Mouse (Mus musculus) hindbrain, embryonic 12.5 days (tissue): ENCODE measurements around the gene Grin1. TPM values are rescaled to one million over a fixed set of nuclear protein-coding genes. Genes with fewer than 3 reads are reported as not detected.

Source experiments
- ATAC-seq: fragments of 200-750 bp; cut with Nextera tagmentation; 2 replicates; pipeline ENCODE4 v1.8.0; 2017; ENCODE audit warnings: moderate TSS enrichment; ENCODE audit not compliant: low FRiP score
- H3K27ac ChIP-seq: fragments of 300-500 bp; sonication (generic); 2 replicates; pipeline ENCODE4 v1.5.1; 2016; ENCODE audit warnings: mild to moderate bottlenecking
- H3K27me3 ChIP-seq: fragments of 300-500 bp; sonication (generic); 2 replicates; pipeline ENCODE4 v1.6.1; 2016; ENCODE audit warnings: mild to moderate bottlenecking
- H3K36me3 ChIP-seq: fragments of 300-500 bp; sonication (generic); 2 replicates; pipeline ENCODE4 v1.6.1; 2016; ENCODE audit warnings: mild to moderate bottlenecking
- H3K4me1 ChIP-seq: fragments of 300-500 bp; sonication (generic); 2 replicates; pipeline ENCODE4 v1.6.1; 2016
- H3K4me2 ChIP-seq: fragments of 300-500 bp; sonication (generic); replicated peaks from 2 replicates; pipeline ENCODE4 v1.6.1; 2016; ENCODE audit warnings: mild to moderate bottlenecking
- H3K4me3 ChIP-seq: fragments of 300-500 bp; sonication (generic); 2 replicates; pipeline ENCODE4 v1.5.1; 2016; ENCODE audit warnings: mild to moderate bottlenecking
- H3K9ac ChIP-seq: fragments of 300-500 bp; sonication (generic); 2 replicates; pipeline ENCODE4 v1.6.1; 2016; ENCODE audit warnings: mild to moderate bottlenecking, moderate library complexity
- H3K9me3 ChIP-seq: fragments of 300-500 bp; sonication (generic); replicated peaks from 2 replicates; pipeline ENCODE4 v1.6.1; 2016; ENCODE audit warnings: mild to moderate bottlenecking
- WGBS: fragments of 180-500 bp; shearing (Covaris S2); methylation state at CpG from one replicate; pipeline ENCODE4 v1.1.7; 2016; 5-methylcytosine and 5-hydroxymethylcytosine counted together
- polyA plus RNA-seq: library from polyadenylated mRNA; unstranded; fragments of >200 nt; fragmentation: Nextera tagmentation; extraction: Ambion mirVana; gene quantifications from 2 replicates; pipeline ENCODE4 v1.2.1, GENCODE M21; 2016

Grin1 gene
- polyA plus RNA-seq, 1 experiment from 2014 or later = 6.3 TPM

DNA sequence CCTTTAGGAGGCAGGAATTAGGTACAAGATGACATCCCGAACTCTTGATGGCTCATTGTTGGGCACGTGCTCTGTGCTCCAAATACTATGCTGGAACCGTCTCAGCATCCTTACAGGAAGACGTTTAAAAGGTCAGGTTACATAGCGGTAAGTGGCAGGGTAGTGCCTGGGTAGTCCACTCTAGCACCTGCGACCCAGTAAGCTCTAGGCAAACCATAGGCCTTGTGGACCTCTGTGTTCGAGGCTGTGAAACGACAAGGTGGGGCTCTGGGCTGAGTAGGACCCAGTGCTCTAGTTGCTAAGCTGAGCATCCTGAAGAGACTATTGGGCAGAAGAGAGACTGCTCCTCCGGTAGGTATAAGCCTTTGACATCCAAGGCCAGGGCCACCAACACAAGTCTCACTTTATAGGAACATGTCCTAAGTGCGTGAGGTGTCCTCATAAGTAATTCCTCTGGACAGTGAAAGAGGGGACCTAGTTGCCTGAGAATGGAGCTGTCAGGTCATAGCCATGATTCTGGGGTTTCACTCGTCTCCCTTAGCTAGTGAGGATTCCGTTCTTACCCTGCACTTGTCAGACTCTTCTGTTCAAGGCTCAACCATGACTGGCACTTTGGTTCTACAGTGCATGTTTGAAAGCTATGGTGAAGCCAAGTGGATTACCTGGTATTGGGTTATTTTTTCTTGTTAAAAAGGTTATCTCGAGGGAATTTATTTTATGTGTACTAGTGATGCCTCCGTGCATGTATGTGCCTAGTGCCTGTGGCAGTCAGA, 13.2 kb downstream of the Grin1 start:
- H3K27ac ChIP-seq = no peak overlapping the region
- H3K36me3 ChIP-seq = no peaks in the 10 kb centered on the region
- H3K9ac ChIP-seq = peak overlapping the region; percentile 66
- H3K9me3 ChIP-seq = no peaks in the 10 kb centered on the region
- WGBS = 49% methylated on average over 14 of the region's 14 CpGs
- peaks cover 79% of the 10 kb centered on the region for H3K27me3 ChIP-seq
- ATAC-seq = peak; percentile 42; the same call in 1 of the 2 replicates
- H3K4me3 ChIP-seq = peak overlapping the region; percentile 38
- peak overlapping the region; percentile 84 for H3K4me2 ChIP-seq
- peaks cover 13% of the 10 kb centered on the region for H3K4me1 ChIP-seq

- H3K4me1 ChIP-seq = peaks cover 13% of the 10 kb centered on the region
- H3K27me3 ChIP-seq = peaks cover 70% of the 10 kb centered on the region
- peak overlapping the region; percentile 66 for H3K9ac ChIP-seq
- peak; percentile 84 for ATAC-seq
- H3K36me3 ChIP-seq = no peaks in the 10 kb centered on the region
- peak overlapping the region; percentile 84 for H3K4me2 ChIP-seq
- 2% methylated on average over 38 of the region's 45 CpGs for WGBS
- peak overlapping the region; percentile 38 for H3K4me3 ChIP-seq
- 0 out of 2 replicates have a peak overlapping the region, but pooled peaks have one; percentile 40 for H3K27ac ChIP-seq
- no peaks in the 10 kb centered on the region for H3K9me3 ChIP-seq
Measured at GRCm38 (mm10) chr2:25304657-25305541, 14.1 kb downstream of the Grin1 start.

- Histone ChIP-seq H3K4me2 (peak overlapping the region; percentile 84), H3K4me3 (peak overlapping the region; percentile 38), H3K9ac (0 out of 2 replicates have a peak overlapping the region, but pooled peaks have one; percentile 66), H3K9me3 (no peaks in the 10 kb centered on the region), H3K27ac (no peak overlapping the region), H3K27me3 (peaks cover 62% of the 10 kb centered on the region), H3K36me3 (no peaks in the 10 kb centered on the region), H3K4me1 (peaks cover 13% of the 10 kb centered on the region)
- 73% methylated on average over 7 of the region's 7 CpGs for WGBS
- peak; percentile 24; the same call in 1 of the 2 replicates for ATAC-seq
Measured at GRCm38 (mm10) chr2:25303931-25304656, 14.9 kb downstream of the Grin1 start.

- no peak for ATAC-seq
- H3K27ac ChIP-seq = no peak overlapping the region
- no peak overlapping the region for H3K4me2 ChIP-seq
- peaks cover 13% of the 10 kb centered on the region for H3K4me1 ChIP-seq
- peaks cover 56% of the 10 kb centered on the region for H3K27me3 ChIP-seq
- no peaks in the 10 kb centered on the region for H3K36me3 ChIP-seq
- WGBS = 66% methylated on average over 3 of the region's 3 CpGs
- no peak overlapping the region for H3K9ac ChIP-seq
- H3K9me3 ChIP-seq = no peaks in the 10 kb centered on the region
- no peak overlapping the region for H3K4me3 ChIP-seq
Measured at GRCm38 (mm10) chr2:25303452-25303851, 15.5 kb downstream of the Grin1 start.

DNA sequence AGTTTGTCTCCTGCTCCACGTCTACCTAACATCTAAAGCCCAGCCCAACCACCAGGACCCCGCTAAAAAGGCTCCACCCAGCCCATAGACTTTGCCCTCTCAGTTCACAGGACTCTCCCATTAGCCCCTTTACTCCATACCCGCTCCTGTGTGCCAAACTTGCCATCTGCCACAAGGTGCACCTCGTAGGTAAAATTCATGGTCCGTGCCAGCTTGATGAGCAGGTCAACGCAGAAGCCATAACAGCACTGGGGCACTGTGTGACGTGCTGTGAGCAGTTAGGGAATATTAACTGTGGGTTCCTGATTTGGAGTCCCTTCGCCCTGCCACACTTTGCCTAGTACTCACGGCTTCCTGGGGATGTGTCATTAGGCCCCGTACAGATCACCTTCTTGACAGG, 20.9 kb downstream of the Grin1 start:
- no peak for ATAC-seq
- peaks cover 56% of the 10 kb centered on the region for H3K27me3 ChIP-seq
- no peaks in the 10 kb centered on the region for H3K4me1 ChIP-seq
- H3K9ac ChIP-seq = no peak overlapping the region
- WGBS = 87% methylated on average over 10 of the region's 10 CpGs
- no peak overlapping the region for H3K4me3 ChIP-seq
- no peak overlapping the region for H3K27ac ChIP-seq
- no peak overlapping the region for H3K4me2 ChIP-seq
- no peaks in the 10 kb centered on the region for H3K36me3 ChIP-seq
- no peaks in the 10 kb centered on the region for H3K9me3 ChIP-seq

DNA sequence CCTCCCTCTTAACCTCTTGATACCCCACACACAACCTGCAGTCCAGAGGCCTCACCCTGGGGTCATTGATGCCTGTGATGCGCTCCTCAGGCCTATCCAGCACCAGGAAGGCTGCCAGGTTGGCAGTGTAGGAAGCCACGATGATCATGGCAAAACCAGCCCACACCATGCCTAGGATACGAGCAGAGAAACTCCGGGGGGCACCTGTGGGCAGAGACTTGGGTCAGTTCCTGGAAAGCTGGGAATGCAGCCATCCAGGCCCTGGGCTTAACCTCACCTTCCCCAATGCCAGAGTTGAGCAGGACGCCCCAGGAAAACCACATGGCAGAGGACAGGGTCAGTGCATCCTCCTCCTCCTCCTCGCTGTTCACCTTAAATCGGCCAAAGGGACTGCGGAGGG, 21.9 kb downstream of the Grin1 start:
- peaks cover 6% of the 10 kb centered on the region for H3K4me1 ChIP-seq
- 81% methylated on average over 8 of the region's 8 CpGs for WGBS
- H3K4me3 ChIP-seq = no peak overlapping the region
- ATAC-seq = no peak
- no peak overlapping the region for H3K9ac ChIP-seq
- H3K4me2 ChIP-seq = no peak overlapping the region
- H3K36me3 ChIP-seq = no peaks in the 10 kb centered on the region
- peaks cover 62% of the 10 kb centered on the region for H3K27me3 ChIP-seq
- H3K27ac ChIP-seq = no peak overlapping the region
- H3K9me3 ChIP-seq = no peaks in the 10 kb centered on the region

DNA sequence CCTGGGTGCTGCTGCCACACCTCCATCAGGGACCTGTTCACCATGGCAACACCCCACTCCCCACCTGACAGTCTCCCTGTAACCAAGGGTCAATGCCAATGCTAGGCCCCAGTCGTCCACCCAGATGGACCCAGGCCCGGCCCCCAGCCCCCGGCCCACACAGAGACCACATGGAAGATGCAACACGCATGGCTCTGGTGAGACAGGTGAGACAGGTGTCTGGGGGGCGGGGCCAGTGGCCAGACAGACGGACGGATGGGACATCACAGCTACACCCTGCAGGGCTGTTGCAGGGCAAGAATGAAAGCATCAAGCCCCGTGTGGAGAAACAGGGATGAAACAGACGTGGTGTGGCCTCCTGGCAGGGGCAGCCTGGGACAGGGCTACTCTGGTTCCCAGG, 25.3 kb downstream of the Grin1 start:
- Histone ChIP-seq H3K9ac (no peak overlapping the region), H3K4me2 (no peak overlapping the region)
- WGBS = 80% methylated on average over 9 of the region's 9 CpGs

GRCm38 (mm10) chr2:25292856-25293255, 26.1 kb downstream of the Grin1 start:
- Histone ChIP-seq H3K4me2 (no peak overlapping the region), H3K9me3 (no peaks in the 10 kb centered on the region), H3K27me3 (peaks cover 98% of the 10 kb centered on the region), H3K27ac (no peak overlapping the region), H3K4me1 (peaks cover 16% of the 10 kb centered on the region), H3K36me3 (no peaks in the 10 kb centered on the region), H3K4me3 (no peak overlapping the region), H3K9ac (no peak overlapping the region)
- WGBS = 0% methylated on average over 1 of the region's 1 CpGs
- no peak for ATAC-seq

More for the DNA sequence above, 25.3 kb downstream of the Grin1 start:
- Histone ChIP-seq H3K4me1 (peaks cover 16% of the 10 kb centered on the region), H3K4me3 (no peak overlapping the region), H3K9me3 (no peaks in the 10 kb centered on the region), H3K27ac (no peak overlapping the region), H3K27me3 (peaks cover 93% of the 10 kb centered on the region), H3K36me3 (no peaks in the 10 kb centered on the region)
- ATAC-seq = no peak

DNA sequence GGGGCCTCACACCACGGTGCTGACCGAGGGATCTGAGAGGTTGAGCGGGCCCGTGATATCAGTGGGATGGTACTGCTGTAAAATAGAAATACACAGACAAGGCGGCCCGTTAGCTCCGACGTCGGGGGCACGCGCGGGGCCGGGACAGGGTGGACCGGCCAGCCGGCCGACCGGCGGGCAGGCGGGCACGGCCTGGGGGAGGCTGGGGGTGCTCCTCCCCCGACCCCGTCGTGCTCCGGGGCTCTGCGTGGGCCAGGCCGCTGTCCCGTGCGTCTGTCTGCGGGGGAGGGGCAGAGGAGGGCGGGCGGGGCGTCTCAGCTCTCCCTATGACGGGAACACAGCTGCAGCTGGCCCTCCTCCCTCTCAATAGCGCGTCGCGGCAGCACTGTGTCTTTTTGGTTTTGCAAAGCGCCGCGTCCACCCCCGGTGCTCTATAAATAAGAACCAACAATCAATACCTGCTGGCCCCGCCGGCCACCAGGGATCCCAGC, 26.9 kb downstream of the Grin1 start:
- ATAC-seq = peak; percentile 49
- 8% methylated on average over 35 of the region's 43 CpGs for WGBS

DNA sequence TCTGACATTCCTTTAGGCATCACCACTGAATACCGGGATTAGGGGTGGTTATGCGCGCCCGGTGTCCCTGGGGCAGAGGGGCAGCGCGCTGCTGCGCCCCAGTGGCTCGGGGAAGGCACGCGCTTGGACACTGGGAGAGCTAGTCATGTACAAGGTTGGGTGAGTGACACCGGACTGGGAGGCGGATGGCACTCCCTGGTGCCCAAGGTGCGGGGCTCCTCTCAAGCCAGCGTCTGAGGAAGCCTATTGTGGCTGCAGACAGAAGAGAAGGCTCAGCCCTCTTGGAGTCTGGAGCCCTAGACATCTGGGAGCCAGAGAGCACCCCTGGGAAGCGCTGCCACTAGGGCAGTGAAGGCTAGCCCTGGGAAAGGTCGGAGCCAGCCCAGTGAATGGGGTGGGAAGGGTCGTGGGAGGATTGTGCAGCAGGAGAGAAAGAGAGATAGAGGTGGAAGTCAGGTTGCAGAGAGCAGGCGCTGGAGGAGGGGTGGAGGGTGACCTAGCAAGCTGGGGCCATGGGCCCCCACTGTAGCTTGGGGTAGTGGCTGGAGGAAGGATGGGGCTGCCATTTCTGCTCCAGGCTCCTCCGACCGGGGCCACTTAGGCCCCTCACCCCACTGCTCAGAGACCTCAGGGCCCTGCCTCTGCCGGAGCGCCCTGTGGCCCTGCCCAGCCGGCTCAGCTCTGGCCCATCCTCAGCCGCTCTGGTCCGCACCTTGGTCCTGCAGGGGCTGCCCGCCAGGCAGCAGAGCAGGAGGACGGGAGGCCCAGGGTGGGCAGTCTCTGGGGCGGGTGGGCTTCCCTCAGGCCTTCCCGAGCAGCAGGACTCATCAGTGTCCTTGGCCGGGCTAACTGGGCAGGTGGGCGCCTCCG, 27.6 kb downstream of the Grin1 start:
- peak overlapping the region; percentile 47 for H3K4me2 ChIP-seq
- H3K36me3 ChIP-seq = peaks cover under 1% of the 10 kb centered on the region
- 8% methylated on average over 31 of the region's 32 CpGs for WGBS
- H3K4me3 ChIP-seq = peak overlapping the region; percentile 31; the same call in 1 of the 2 replicates
- H3K9ac ChIP-seq = no peak overlapping the region
- 0 out of 2 replicates have a peak, but pooled peaks have one; percentile 12 for ATAC-seq
- peaks cover 94% of the 10 kb centered on the region for H3K27me3 ChIP-seq
- peaks cover 16% of the 10 kb centered on the region for H3K4me1 ChIP-seq
- no peak overlapping the region for H3K27ac ChIP-seq
- no peaks in the 10 kb centered on the region for H3K9me3 ChIP-seq

More for the DNA sequence above, 26.9 kb downstream of the Grin1 start:
- H3K4me1 ChIP-seq = peaks cover 16% of the 10 kb centered on the region
- H3K4me3 ChIP-seq = peak overlapping the region; percentile 31
- H3K9ac ChIP-seq = peak overlapping the region; percentile 54
- no peaks in the 10 kb centered on the region for H3K36me3 ChIP-seq
- H3K4me2 ChIP-seq = peak overlapping the region; percentile 47
- no peak overlapping the region for H3K27ac ChIP-seq
- no peaks in the 10 kb centered on the region for H3K9me3 ChIP-seq
- peaks cover 99% of the 10 kb centered on the region for H3K27me3 ChIP-seq

GRCm38 (mm10) chr2:25290816-25291130, 28.2 kb downstream of the Grin1 start:
- ATAC-seq = no peak
- Histone ChIP-seq H3K36me3 (peaks cover 7% of the 10 kb centered on the region), H3K27ac (no peak overlapping the region), H3K27me3 (peaks cover 89% of the 10 kb centered on the region), H3K9me3 (no peaks in the 10 kb centered on the region), H3K4me1 (peaks cover 16% of the 10 kb centered on the region), H3K9ac (0 out of 2 replicates have a peak overlapping the region, but pooled peaks have one; percentile 8), H3K4me2 (peak overlapping the region; percentile 40; the same call in 1 of the 2 replicates), H3K4me3 (no peak overlapping the region; the same call in 1 of the 2 replicates)
- WGBS = under 1% methylated on average over 18 of the region's 18 CpGs
